Mouse (Mus musculus): Measurements from ENCODE around the gene Fabp6. TPM values are rescaled to one million over a fixed set of nuclear protein-coding genes. Genes with fewer than 3 reads are reported as not detected.

The Fabp6 gene
- polyA plus RNA-seq, 1 experiment from 2014 or later = not detected

GRCm38 (mm10) chr11:43565414-43565813 is 35.9 kb downstream of the Fabp6 start:
- DNase-seq (ENCODE audit: low spot score) (no peak), ATAC-seq (ENCODE audit: insufficient read depth, low FRiP score, low TSS enrichment) (no peak)
- Histone ChIP-seq H3K4me2 (ENCODE audit: low read depth) (no peak overlapping the region), H3K9ac (ENCODE audit: low read length) (no peak overlapping the region), H3K4me1 (ENCODE audit: control insufficient read depth, insufficient read depth, low read length) (peaks cover 5% of the 10 kb centered on the region; the same call in 1 of the 2 replicates), H3K9me3 (ENCODE audit: control insufficient read depth, low read length) (no peaks in the 10 kb centered on the region), H3K27me3 (ENCODE audit: control insufficient read depth, insufficient read depth, low read length) (no peaks in the 10 kb centered on the region), H3K27ac (ENCODE audit: low read depth, low read length) (no peak overlapping the region), H3K36me3 (ENCODE audit: control insufficient read depth, insufficient read depth, low read length) (no peaks in the 10 kb centered on the region; the same call in none of the 2 replicates), H3K4me3 (ENCODE audit: low read depth, low read length) (no peak overlapping the region)
- 36% methylated on average over 2 of the region's 2 CpGs for WGBS

DNA sequence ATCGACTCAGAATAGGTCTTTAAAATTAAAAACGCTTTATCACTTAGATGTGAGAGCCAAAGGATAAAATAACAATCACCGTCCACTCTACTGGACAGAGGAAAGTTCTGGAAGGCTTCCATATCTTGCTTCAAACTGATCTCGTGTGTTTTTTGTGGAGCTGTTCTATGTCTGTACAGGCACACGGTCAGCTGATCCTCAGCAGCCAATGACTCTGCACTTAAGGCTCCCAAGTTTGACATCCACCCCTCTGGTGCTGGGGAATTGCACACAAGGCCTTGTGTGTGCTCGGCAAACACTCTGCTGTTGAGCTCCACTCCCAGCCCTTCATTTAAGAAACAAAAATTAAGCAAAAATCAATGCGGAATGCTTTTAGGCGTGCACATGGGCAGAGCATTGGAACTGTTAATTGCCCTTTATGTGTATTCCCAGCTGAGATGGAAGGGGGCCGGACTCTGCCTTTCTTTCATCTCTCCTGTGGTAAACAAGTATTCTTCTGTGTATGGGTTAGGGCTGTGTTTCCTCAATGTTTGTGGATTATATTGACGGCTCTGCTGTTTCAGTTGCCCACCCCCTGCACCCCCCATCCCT is 37.6 kb downstream of the Fabp6 start:
- WGBS = 75% methylated on average over 10 of the region's 10 CpGs
- Histone ChIP-seq H3K27ac (ENCODE audit: low read depth, low read length) (no peak overlapping the region), H3K27me3 (ENCODE audit: control insufficient read depth, insufficient read depth, low read length) (no peaks in the 10 kb centered on the region), H3K4me3 (ENCODE audit: low read depth, low read length) (no peak overlapping the region), H3K9ac (ENCODE audit: low read length) (no peak overlapping the region), H3K4me1 (ENCODE audit: control insufficient read depth, insufficient read depth, low read length) (peaks cover 10% of the 10 kb centered on the region; the same call in 1 of the 2 replicates), H3K9me3 (ENCODE audit: control insufficient read depth, low read length) (no peaks in the 10 kb centered on the region), H3K36me3 (ENCODE audit: control insufficient read depth, insufficient read depth, low read length) (no peaks in the 10 kb centered on the region; the same call in none of the 2 replicates), H3K4me2 (ENCODE audit: low read depth) (no peak overlapping the region)
- no peak for DNase-seq (ENCODE audit: low spot score)
- no peak for ATAC-seq (ENCODE audit: insufficient read depth, low FRiP score, low TSS enrichment)

DNA sequence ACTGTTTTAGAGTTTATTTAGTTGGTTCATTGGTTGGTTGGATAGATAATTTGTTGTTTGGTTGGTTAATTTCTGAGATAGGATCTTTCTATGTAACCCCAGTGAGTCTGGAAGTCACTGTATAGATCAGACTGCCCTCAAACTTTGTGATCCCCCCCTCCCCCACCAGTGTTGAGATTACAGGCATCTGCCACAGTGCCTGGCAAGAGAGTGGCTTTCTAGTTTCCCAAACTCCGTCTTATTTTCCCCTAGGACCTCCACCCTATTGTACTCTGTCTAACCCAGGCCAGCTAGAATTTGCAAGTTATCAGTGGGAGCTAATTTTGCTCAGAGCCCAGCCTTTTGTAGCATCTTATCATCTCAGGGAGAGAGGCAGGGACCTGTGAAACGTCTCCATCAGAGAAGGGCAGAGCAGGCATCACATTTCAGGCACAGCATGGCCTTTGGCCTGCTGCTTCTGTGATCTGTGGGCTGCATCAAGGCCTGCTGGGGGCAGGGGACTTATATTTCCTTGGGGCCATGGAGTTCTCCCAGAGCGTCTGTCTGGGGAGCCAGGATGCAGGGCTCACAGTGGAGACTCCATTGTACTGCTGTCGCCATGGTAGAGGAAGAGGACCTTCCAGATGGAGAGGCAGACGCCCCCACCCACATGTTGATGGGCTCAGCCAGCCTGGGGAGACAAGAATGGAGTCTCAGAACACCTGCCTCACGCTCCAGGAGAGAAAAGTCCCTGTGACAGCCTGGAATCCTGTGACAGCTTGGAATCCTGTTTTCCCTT is 41.6 kb downstream of the Fabp6 start:
- Histone ChIP-seq H3K4me3 (ENCODE audit: low read depth, low read length) (no peak overlapping the region), H3K27me3 (ENCODE audit: control insufficient read depth, insufficient read depth, low read length) (no peaks in the 10 kb centered on the region), H3K9me3 (ENCODE audit: control insufficient read depth, low read length) (no peaks in the 10 kb centered on the region), H3K4me2 (ENCODE audit: low read depth) (no peak overlapping the region), H3K36me3 (ENCODE audit: control insufficient read depth, insufficient read depth, low read length) (peaks cover 7% of the 10 kb centered on the region), H3K9ac (ENCODE audit: low read length) (no peak overlapping the region), H3K4me1 (ENCODE audit: control insufficient read depth, insufficient read depth, low read length) (0 out of 2 replicates have a peak, but pooled peaks cover 5% of the 10 kb centered on the region), H3K27ac (ENCODE audit: low read depth, low read length) (0 out of 2 replicates have a peak overlapping the region, but pooled peaks have one; percentile 1)
- DNase-seq (ENCODE audit: low spot score) (no peak), ATAC-seq (ENCODE audit: insufficient read depth, low FRiP score, low TSS enrichment) (no peak)
- 21% methylated on average over 5 of the region's 6 CpGs for WGBS

- WGBS = 92% methylated on average over 11 of the region's 11 CpGs
- Histone ChIP-seq H3K4me3 (ENCODE audit: low read depth, low read length) (no peak overlapping the region), H3K9me3 (ENCODE audit: control insufficient read depth, low read length) (no peaks in the 10 kb centered on the region), H3K4me1 (ENCODE audit: control insufficient read depth, insufficient read depth, low read length) (0 out of 2 replicates have a peak, but pooled peaks cover 5% of the 10 kb centered on the region), H3K27me3 (ENCODE audit: control insufficient read depth, insufficient read depth, low read length) (no peaks in the 10 kb centered on the region), H3K4me2 (ENCODE audit: low read depth) (no peak overlapping the region), H3K9ac (ENCODE audit: low read length) (no peak overlapping the region), H3K36me3 (ENCODE audit: control insufficient read depth, insufficient read depth, low read length) (peaks cover 7% of the 10 kb centered on the region), H3K27ac (ENCODE audit: low read depth, low read length) (no peak overlapping the region)
- DNase-seq (ENCODE audit: low spot score) (no peak), ATAC-seq (ENCODE audit: insufficient read depth, low FRiP score, low TSS enrichment) (no peak)
Observed at GRCm38 (mm10) chr11:43556538-43556937, 44.8 kb downstream of the Fabp6 start.

GRCm38 (mm10) chr11:43552675-43553074 is 48.7 kb downstream of the Fabp6 start:
- peaks cover 2% of the 10 kb centered on the region for H3K36me3 ChIP-seq (ENCODE audit: control insufficient read depth, insufficient read depth, low read length)
- no peak overlapping the region for H3K9ac ChIP-seq (ENCODE audit: low read length)
- no peaks in the 10 kb centered on the region for H3K27me3 ChIP-seq (ENCODE audit: control insufficient read depth, insufficient read depth, low read length)
- H3K4me3 ChIP-seq (ENCODE audit: low read depth, low read length) = no peak overlapping the region
- 82% methylated on average over 6 of the region's 6 CpGs for WGBS
- no peak overlapping the region for H3K27ac ChIP-seq (ENCODE audit: low read depth, low read length)
- no peaks in the 10 kb centered on the region for H3K9me3 ChIP-seq (ENCODE audit: control insufficient read depth, low read length)
- DNase-seq (ENCODE audit: low spot score) (no peak), ATAC-seq (ENCODE audit: insufficient read depth, low FRiP score, low TSS enrichment) (no peak)
- H3K4me1 ChIP-seq (ENCODE audit: control insufficient read depth, insufficient read depth, low read length) = peaks cover 5% of the 10 kb centered on the region; the same call in 1 of the 2 replicates
- no peak overlapping the region for H3K4me2 ChIP-seq (ENCODE audit: low read depth)

DNA sequence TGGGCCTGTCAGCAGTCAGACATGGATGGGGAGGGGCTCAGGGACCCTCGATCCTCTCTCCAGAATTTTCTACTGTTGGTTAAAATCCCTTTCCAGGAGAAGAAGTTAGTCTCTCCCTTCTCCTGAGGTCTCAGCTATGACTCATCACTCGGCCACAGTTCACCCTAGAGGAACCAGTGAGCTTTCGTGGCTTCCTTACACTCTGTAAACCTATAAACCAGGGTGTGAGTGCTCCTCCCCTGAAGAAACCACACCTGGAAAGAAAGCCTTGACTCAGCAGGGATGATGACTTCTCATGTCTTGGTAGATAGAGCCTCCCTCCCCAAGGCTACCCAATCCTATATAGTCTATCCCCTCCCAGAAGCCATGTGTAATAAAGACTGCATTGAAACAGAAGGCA is 49.6 kb downstream of the Fabp6 start:
- Histone ChIP-seq H3K36me3 (ENCODE audit: control insufficient read depth, insufficient read depth, low read length) (peaks cover 2% of the 10 kb centered on the region), H3K4me3 (ENCODE audit: low read depth, low read length) (no peak overlapping the region), H3K9me3 (ENCODE audit: control insufficient read depth, low read length) (no peaks in the 10 kb centered on the region), H3K9ac (ENCODE audit: low read length) (no peak overlapping the region), H3K27ac (ENCODE audit: low read depth, low read length) (no peak overlapping the region), H3K4me1 (ENCODE audit: control insufficient read depth, insufficient read depth, low read length) (peaks cover 5% of the 10 kb centered on the region; the same call in 1 of the 2 replicates), H3K4me2 (ENCODE audit: low read depth) (no peak overlapping the region), H3K27me3 (ENCODE audit: control insufficient read depth, insufficient read depth, low read length) (no peaks in the 10 kb centered on the region)
- WGBS = 90% methylated on average over 3 of the region's 3 CpGs
- ATAC-seq (ENCODE audit: insufficient read depth, low FRiP score, low TSS enrichment) = no peak
- no peak for DNase-seq (ENCODE audit: low spot score)

DNA sequence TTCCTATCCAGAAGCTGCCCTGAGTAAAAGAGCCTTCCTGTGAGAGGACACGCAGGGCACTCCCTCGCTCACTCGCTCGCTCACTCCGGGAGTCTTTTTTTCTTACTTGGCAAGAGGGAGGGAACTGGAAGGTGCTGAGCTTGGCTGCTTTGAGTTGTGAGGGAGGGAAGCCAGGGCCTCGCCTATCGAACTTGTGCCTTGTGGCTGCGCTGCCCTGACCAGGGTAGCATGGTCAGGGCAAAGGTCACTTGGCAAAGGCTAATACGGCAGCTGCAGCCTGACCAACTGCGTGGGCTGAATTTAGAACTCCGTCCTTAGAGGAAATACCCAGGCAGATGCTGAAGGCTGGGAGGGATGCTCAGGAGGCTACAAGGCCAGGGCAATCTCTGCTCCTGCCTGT is 51.6 kb downstream of the Fabp6 start:
- Histone ChIP-seq H3K4me2 (ENCODE audit: low read depth) (no peak overlapping the region), H3K36me3 (ENCODE audit: control insufficient read depth, insufficient read depth, low read length) (peaks cover 4% of the 10 kb centered on the region; the same call in 1 of the 2 replicates), H3K27ac (ENCODE audit: low read depth, low read length) (no peak overlapping the region), H3K27me3 (ENCODE audit: control insufficient read depth, insufficient read depth, low read length) (no peaks in the 10 kb centered on the region), H3K4me1 (ENCODE audit: control insufficient read depth, insufficient read depth, low read length) (peaks cover 5% of the 10 kb centered on the region; the same call in 1 of the 2 replicates), H3K9ac (ENCODE audit: low read length) (no peak overlapping the region), H3K4me3 (ENCODE audit: low read depth, low read length) (no peak overlapping the region), H3K9me3 (ENCODE audit: control insufficient read depth, low read length) (no peaks in the 10 kb centered on the region)
- DNase-seq (ENCODE audit: low spot score) (no peak), ATAC-seq (ENCODE audit: insufficient read depth, low FRiP score, low TSS enrichment) (no peak)
- WGBS = 65% methylated on average over 11 of the region's 11 CpGs

- peaks cover 5% of the 10 kb centered on the region; the same call in 1 of the 2 replicates for H3K4me1 ChIP-seq (ENCODE audit: control insufficient read depth, insufficient read depth, low read length)
- DNase-seq (ENCODE audit: low spot score) = no peak
- H3K4me3 ChIP-seq (ENCODE audit: low read depth, low read length) = no peak overlapping the region
- H3K9me3 ChIP-seq (ENCODE audit: control insufficient read depth, low read length) = no peaks in the 10 kb centered on the region
- H3K36me3 ChIP-seq (ENCODE audit: control insufficient read depth, insufficient read depth, low read length) = peaks cover 4% of the 10 kb centered on the region; the same call in 1 of the 2 replicates
- no peak overlapping the region for H3K9ac ChIP-seq (ENCODE audit: low read length)
- 0 out of 2 replicates have a peak overlapping the region, but pooled peaks have one; percentile 8 for H3K27ac ChIP-seq (ENCODE audit: low read depth, low read length)
- 87% methylated on average over 12 of the region's 12 CpGs for WGBS
- H3K4me2 ChIP-seq (ENCODE audit: low read depth) = no peak overlapping the region
- H3K27me3 ChIP-seq (ENCODE audit: control insufficient read depth, insufficient read depth, low read length) = no peaks in the 10 kb centered on the region
- no peak for ATAC-seq (ENCODE audit: insufficient read depth, low FRiP score, low TSS enrichment)
Observed at GRCm38 (mm10) chr11:43548657-43549435, 52.5 kb downstream of the Fabp6 start.

Data from neural tube, embryonic 11.5 days (tissue).